Mouse (Mus musculus): ENCODE data around the gene Ddx39b. TPM values are rescaled to one million over a fixed set of nuclear protein-coding genes. Genes with fewer than 3 reads are reported as not detected.
A peak's percentile ranks its signal among the peaks of the same experiment; 100 is the strongest.

Ddx39b gene
- polyA plus RNA-seq, 1 experiment from 2014 or later, result 282 TPM

DNA sequence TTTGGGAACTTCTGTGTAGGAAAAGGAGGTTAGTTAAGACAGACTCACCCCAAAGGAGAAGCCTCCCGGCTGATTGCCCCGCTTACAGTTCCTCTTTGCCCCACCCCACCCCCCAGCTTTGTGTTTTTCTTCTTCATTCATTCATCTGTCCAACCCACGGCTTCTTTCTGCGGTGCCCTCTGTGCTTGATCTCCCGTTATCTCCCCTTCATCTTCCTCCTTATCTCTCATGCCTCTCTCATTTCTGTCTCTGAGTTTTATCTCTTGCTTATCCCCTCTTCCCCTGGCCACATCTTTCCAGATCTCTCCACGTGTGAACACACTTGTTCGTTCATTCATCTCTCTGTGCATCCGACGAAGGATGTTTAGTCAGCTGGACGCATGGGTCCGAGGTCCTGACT, 40.4 kb upstream of the Ddx39b start:
- H3K27ac ChIP-seq (ENCODE audit: poor library complexity, severe bottlenecking), result no peak overlapping the region
- no peak overlapping the region for H3K4me3 ChIP-seq
- H3K9me3 ChIP-seq (replicated peaks), result no peaks in the 10 kb centered on the region
- H3K4me1 ChIP-seq (replicated peaks), result peaks cover 8% of the 10 kb centered on the region; the same call in 1 of the 2 replicates
- H3K36me3 ChIP-seq, result no peaks in the 10 kb centered on the region
- no peak for ATAC-seq (ENCODE audit: insufficient number of reproducible peaks, low FRiP score)
- H3K27me3 ChIP-seq (replicated peaks), result peaks cover 76% of the 10 kb centered on the region
- H3K9ac ChIP-seq, result no peak overlapping the region
- WGBS, result 52% methylated on average over 11 of the region's 11 CpGs
- H3K4me2 ChIP-seq, result no peak overlapping the region

DNA sequence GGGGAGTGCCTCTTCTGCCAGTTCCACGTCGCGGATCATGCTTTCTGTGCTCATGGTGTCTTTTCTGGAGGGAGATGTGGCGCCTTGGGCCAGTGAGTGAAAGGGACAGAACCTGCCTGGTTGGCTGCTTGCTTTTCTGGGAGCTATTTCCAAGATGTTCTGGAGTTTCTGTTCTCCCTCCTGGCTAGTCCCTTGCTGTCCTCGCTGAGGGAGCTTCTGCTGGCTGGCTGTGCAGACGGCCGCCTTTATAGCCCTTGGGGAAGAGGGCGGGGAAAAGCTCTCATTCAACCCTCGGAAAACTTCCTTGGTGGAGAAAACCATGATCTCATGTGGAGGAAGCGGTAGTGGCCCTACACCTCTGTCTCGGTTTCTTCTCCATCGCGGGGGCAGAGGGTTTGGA, 39.8 kb upstream of the Ddx39b start, which contains the start of gene Tnf:
Tnf (minus strand) TSS at position 221 of the 400 bp plus-strand sequence.
- 0 out of 2 replicates have a peak, but pooled peaks cover 6% of the 10 kb centered on the region for H3K4me1 ChIP-seq (replicated peaks)
- no peak within 1 kb of the TSS for H3K9ac ChIP-seq
- no peak for ATAC-seq (ENCODE audit: insufficient number of reproducible peaks, low FRiP score)
- peaks cover 70% of the 10 kb centered on the region for H3K27me3 ChIP-seq (replicated peaks)
- no peak within 1 kb of the TSS for H3K4me3 ChIP-seq
- WGBS, result 27% methylated on average over 13 of the region's 13 CpGs
- no peaks in the 10 kb centered on the region for H3K9me3 ChIP-seq (replicated peaks)
- H3K36me3 ChIP-seq, result no peaks in the 10 kb centered on the region
- no peak within 1 kb of the TSS for H3K27ac ChIP-seq (ENCODE audit: poor library complexity, severe bottlenecking)
- no peak within 1 kb of the TSS for H3K4me2 ChIP-seq

DNA sequence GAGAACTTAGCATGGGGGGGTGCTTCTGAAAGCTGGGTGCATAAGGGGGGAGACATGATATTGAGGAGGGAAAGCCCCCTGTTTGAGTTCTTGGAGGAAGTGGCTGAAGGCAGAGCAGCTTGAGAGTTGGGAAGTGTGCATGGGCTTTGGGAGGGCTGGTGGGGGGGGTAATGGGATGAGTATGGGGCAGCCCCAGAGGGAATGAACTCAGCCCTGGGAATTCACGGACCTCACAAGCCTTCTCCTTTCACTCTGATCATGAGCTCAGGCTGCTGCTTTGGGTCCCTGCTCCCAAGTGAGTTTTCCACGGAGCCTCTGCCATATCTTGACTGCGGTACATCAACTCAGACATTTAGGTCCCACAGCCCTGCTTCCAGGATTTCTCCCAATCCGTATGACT, 39.1 kb upstream of the Ddx39b start:
- Histone ChIP-seq H3K27me3 (replicated peaks) (peaks cover 64% of the 10 kb centered on the region), H3K36me3 (no peaks in the 10 kb centered on the region), H3K9ac (no peak overlapping the region), H3K27ac (ENCODE audit: poor library complexity, severe bottlenecking) (no peak overlapping the region), H3K4me2 (no peak overlapping the region), H3K4me3 (no peak overlapping the region), H3K9me3 (replicated peaks) (no peaks in the 10 kb centered on the region), H3K4me1 (replicated peaks) (0 out of 2 replicates have a peak, but pooled peaks cover 6% of the 10 kb centered on the region)
- no peak for ATAC-seq (ENCODE audit: insufficient number of reproducible peaks, low FRiP score)
- 59% methylated on average over 4 of the region's 4 CpGs for WGBS

DNA sequence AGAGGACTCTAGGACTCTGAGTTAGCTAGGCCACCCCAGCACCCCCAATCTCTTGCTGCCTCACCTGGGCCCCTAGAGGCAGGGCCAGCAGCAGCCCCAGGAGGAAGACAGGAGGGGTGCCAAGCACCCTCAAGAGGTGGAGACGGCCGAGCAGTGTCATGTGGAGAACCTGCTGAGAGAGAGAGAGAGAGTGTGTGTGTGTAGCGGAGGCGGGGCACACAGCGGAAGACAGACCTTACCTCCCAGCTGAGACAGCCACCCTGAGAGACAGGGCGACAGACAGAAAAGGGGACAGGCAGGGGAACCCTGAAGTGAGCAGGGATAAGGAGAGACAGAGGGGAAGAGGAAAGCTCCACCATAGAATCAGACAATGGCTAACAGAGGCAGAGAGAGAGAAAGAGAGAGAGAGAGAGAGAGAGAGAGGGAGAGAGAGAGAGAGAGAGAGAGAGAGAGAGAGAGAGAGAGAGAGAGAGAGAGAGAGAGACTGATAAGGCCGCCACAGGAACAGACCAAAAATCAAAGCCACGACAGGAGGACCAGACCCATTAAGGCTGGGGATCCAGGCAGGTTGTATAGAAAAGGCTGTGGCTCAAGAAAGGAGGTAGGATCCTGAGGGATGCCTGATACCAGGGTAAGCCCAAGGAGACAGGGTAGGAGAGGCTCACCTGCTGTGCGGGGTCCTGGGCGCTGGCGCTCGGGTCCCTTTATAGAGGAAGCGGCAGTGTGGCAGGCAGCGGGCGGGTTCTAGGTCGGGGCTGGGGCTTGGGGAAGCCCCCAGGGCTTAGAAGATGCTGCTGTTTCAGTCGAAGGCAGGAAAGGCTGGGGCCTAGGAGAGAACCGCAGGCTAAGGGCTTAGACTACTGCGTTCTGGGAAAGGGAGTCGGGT, 36.8 kb upstream of the Ddx39b start, which contains the start of gene Lta:
Lta (minus strand) TSS at position 858 of the 886 bp plus-strand sequence.
- no peak for ATAC-seq (ENCODE audit: insufficient number of reproducible peaks, low FRiP score)
- WGBS, result 21% methylated on average over 20 of the region's 20 CpGs
- Histone ChIP-seq H3K4me1 (replicated peaks) (0 out of 2 replicates have a peak, but pooled peaks cover 6% of the 10 kb centered on the region), H3K4me2 (peak within 1 kb of the TSS; percentile 9; the same call in 1 of the 2 replicates), H3K36me3 (no peaks in the 10 kb centered on the region), H3K9me3 (replicated peaks) (no peaks in the 10 kb centered on the region), H3K27ac (ENCODE audit: poor library complexity, severe bottlenecking) (no peak within 1 kb of the TSS), H3K9ac (peak within 1 kb of the TSS; percentile 13; the same call in 1 of the 2 replicates), H3K4me3 (no peak within 1 kb of the TSS), H3K27me3 (replicated peaks) (peaks cover 57% of the 10 kb centered on the region)

DNA sequence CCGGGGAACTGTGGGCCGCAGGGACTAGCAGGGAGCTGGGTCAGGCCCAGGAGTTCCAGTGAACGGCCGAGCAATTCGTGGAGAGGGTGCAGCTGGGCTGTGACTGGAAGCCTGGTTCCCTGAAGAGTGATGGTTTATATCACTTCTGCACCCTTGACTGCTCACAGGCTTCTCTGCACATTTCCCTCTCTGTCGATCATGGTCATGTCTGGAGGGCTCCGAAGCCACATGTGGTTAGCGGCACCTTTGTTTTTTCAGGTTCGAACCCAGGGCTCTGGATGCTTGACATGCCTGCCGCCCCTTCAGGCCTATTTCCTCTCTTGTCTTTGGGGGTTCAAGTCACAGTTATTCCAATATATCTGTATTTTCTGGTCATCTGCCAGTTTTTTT, 36.2 kb upstream of the Ddx39b start:
- no peak for ATAC-seq (ENCODE audit: insufficient number of reproducible peaks, low FRiP score)
- 46% methylated on average over 10 of the region's 10 CpGs for WGBS
- Histone ChIP-seq H3K4me3 (no peak overlapping the region), H3K4me1 (replicated peaks) (0 out of 2 replicates have a peak, but pooled peaks cover 6% of the 10 kb centered on the region), H3K9me3 (replicated peaks) (no peaks in the 10 kb centered on the region), H3K9ac (peak overlapping the region; percentile 13; the same call in 1 of the 2 replicates), H3K27ac (ENCODE audit: poor library complexity, severe bottlenecking) (no peak overlapping the region), H3K4me2 (peak overlapping the region; percentile 9; the same call in 1 of the 2 replicates), H3K36me3 (no peaks in the 10 kb centered on the region), H3K27me3 (replicated peaks) (peaks cover 55% of the 10 kb centered on the region)

DNA sequence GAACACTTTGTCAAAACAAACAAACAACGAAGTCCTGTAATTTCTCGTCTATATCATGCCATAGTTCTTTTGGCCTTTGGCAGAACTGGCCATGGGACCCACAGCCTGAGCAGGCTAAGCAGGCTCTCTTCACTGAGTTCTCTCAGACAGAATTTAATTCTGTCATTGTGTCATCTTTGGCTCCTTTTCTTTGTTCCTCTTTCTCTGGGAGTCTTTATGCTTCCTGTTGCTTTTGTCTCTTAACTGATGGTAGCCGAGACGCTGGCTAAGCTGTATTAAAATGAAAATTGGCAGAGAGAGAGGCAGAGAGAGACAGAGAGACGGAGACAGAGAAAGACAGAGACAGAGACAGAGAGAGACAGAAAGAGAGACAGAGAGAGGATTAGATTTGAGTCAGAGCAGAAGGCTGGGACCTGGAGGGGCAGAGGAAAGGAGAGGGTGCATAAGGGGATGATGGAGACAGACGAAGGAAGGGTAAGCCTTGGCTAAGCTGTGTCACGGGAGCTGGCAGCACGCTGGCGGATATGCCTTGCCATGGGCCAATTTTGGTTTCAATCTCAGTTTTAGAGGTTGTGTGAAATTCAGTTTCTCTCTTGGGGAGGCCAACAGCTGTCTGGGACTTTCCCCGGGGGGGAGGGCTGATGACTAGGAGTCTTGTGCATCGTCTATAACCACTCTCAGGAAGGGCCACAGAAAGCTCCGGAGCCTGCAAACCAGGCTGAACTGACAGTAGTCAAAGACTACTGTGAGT, 31.6 kb upstream of the Ddx39b start:
- 76% methylated on average over 12 of the region's 12 CpGs for WGBS
- no peak overlapping the region for H3K27ac ChIP-seq (ENCODE audit: poor library complexity, severe bottlenecking)
- H3K36me3 ChIP-seq, result no peaks in the 10 kb centered on the region
- no peak overlapping the region for H3K9ac ChIP-seq
- H3K4me2 ChIP-seq, result no peak overlapping the region
- 0 out of 2 replicates have a peak, but pooled peaks cover 2% of the 10 kb centered on the region for H3K4me1 ChIP-seq (replicated peaks)
- no peak for ATAC-seq (ENCODE audit: insufficient number of reproducible peaks, low FRiP score)
- peaks cover 13% of the 10 kb centered on the region for H3K27me3 ChIP-seq (replicated peaks)
- H3K9me3 ChIP-seq (replicated peaks), result no peaks in the 10 kb centered on the region
- no peak overlapping the region for H3K4me3 ChIP-seq

DNA sequence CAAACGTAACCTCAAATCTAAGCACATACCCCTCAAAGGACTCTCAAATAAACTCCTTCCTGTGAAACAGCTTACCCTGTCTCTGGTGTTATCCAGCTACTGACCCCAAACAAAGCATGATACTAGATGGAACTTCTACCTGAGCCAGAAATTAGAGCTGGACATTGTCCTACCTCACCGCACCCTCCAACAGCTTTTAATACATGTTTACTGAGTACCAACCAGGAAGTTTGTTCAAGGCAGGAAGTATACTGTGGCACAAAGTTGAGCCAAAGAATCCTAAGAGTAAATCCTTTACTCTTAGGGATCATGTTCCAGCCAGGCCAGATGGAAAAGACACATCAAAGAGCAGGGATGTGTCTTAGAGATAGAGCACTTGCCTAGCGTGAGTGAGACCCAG, 31.0 kb upstream of the Ddx39b start:
- no peak overlapping the region for H3K27ac ChIP-seq (ENCODE audit: poor library complexity, severe bottlenecking)
- no peaks in the 10 kb centered on the region for H3K36me3 ChIP-seq
- H3K4me1 ChIP-seq (replicated peaks), result no peaks in the 10 kb centered on the region
- H3K4me2 ChIP-seq, result no peak overlapping the region
- H3K27me3 ChIP-seq (replicated peaks), result peaks cover 7% of the 10 kb centered on the region; the same call in 1 of the 2 replicates
- H3K9me3 ChIP-seq (replicated peaks), result no peaks in the 10 kb centered on the region
- ATAC-seq (ENCODE audit: insufficient number of reproducible peaks, low FRiP score), result no peak
- H3K9ac ChIP-seq, result no peak overlapping the region
- 67% methylated on average over 3 of the region's 3 CpGs for WGBS
- H3K4me3 ChIP-seq, result no peak overlapping the region

DNA sequence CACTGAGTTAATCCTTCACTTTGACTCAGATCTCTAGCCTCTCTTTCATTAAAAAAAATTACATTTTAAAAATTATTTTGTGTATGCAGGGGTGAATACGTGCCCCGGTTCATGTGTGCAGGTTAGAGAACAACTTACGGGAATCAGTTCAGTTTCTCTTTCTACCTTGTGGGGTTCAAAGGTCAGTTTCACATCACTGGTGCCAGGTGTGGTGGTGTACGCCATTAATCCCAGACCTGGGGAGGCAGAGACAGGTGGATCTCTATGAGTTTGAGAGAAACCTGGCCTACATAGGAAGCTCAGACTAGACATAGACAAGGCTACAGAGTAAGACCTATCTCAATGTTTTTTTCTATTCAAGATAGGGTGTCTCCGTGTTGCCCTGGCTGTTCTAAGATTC, 28.5 kb upstream of the Ddx39b start:
- no peaks in the 10 kb centered on the region for H3K4me1 ChIP-seq (replicated peaks)
- H3K9me3 ChIP-seq (replicated peaks), result no peaks in the 10 kb centered on the region
- H3K36me3 ChIP-seq, result no peaks in the 10 kb centered on the region
- 90% methylated on average over 5 of the region's 5 CpGs for whole genome bisulfite sequencing
- no peak overlapping the region for H3K4me2 ChIP-seq
- no peak overlapping the region for H3K9ac ChIP-seq
- no peak overlapping the region for H3K27ac ChIP-seq (ENCODE audit: poor library complexity, severe bottlenecking)
- H3K4me3 ChIP-seq, result no peak overlapping the region
- no peak for ATAC-seq (ENCODE audit: insufficient number of reproducible peaks, low FRiP score)
- H3K27me3 ChIP-seq (replicated peaks), result 0 out of 2 replicates have a peak, but pooled peaks cover 7% of the 10 kb centered on the region

DNA sequence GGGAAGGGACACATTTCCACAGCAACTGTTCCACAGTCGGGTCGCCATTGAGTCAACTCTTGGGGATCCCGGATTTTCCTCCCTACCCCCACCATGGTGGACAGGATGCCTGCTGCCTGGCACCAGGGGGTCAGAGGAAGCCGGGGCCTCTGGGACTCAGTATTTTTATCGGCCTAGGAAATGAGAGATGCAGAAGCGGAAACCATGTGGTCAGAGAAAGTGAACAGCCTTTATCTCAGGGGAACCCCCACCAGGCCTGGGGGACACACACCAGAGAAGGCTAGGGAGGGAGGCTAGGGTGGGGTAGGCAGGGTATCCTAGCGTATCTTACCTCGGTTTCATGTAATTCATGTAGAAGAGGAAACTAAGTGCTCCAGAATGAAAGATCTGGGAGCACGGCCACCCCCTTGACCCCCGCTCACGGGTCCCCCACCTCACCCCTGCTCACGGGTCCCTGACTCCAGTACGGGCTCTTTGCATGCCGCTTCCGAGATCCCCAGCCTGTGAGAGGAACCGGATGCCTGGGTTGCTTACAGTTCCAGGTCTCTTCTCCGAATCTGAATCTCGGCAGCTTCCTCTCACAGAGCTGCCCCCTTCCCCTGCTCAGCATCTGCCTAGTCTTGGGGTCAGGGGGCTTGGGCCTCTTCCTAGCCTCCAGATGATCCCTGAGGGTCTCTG, 22.9 kb upstream of the Ddx39b start:
- peak; percentile 68 for ATAC-seq (ENCODE audit: insufficient number of reproducible peaks, low FRiP score)

DNA sequence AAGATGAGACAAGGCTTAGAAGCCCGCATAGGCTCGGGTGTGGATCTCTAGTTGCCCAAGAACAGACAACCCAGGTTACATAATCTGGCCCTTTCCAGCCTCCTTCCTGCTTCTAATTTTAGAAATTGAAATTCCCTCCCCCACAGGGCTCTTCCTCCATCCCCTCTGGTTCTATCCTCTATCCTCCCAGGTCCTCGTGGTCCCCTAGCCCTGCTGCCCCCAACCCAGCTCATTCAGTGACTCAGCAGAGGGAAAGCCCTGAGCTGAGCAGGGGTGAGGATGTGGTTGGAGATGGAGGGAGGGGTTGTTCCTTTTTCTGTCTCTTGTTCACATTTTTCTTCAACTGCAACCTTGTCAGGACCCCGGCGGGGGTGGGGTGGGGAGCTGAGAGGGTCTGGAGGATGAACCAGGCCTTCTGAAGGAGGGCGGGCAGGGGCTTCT, 21.9 kb upstream of the Ddx39b start:
- H3K4me2 ChIP-seq, result no peak overlapping the region
- H3K36me3 ChIP-seq, result peaks cover 29% of the 10 kb centered on the region
- no peak overlapping the region for H3K9ac ChIP-seq
- H3K27ac ChIP-seq (ENCODE audit: poor library complexity, severe bottlenecking), result peak overlapping the region; percentile 69
- WGBS, result 57% methylated on average over 6 of the region's 6 CpGs
- no peak overlapping the region for H3K4me3 ChIP-seq
- H3K4me1 ChIP-seq (replicated peaks), result peaks cover 21% of the 10 kb centered on the region
- no peaks in the 10 kb centered on the region for H3K27me3 ChIP-seq (replicated peaks)
- ATAC-seq (ENCODE audit: insufficient number of reproducible peaks, low FRiP score), result no peak
- no peaks in the 10 kb centered on the region for H3K9me3 ChIP-seq (replicated peaks)

More for the DNA sequence above, 22.9 kb upstream of the Ddx39b start:
- H3K36me3 ChIP-seq, result peaks cover 25% of the 10 kb centered on the region
- no peaks in the 10 kb centered on the region for H3K9me3 ChIP-seq (replicated peaks)
- 0 out of 2 replicates have a peak, but pooled peaks cover 3% of the 10 kb centered on the region for H3K27me3 ChIP-seq (replicated peaks)
- H3K9ac ChIP-seq, result no peak overlapping the region
- H3K4me2 ChIP-seq, result no peak overlapping the region
- H3K4me3 ChIP-seq, result no peak overlapping the region
- WGBS, result 59% methylated on average over 18 of the region's 18 CpGs
- H3K27ac ChIP-seq (ENCODE audit: poor library complexity, severe bottlenecking), result peak overlapping the region; percentile 69
- H3K4me1 ChIP-seq (replicated peaks), result peaks cover 21% of the 10 kb centered on the region
